Mouse (Mus musculus) bone marrow macrophage, adult 2 months (primary cell): ENCODE measurements around the gene Mrpl39. TPM values are rescaled to one million over a fixed set of nuclear protein-coding genes. Genes with fewer than 3 reads are reported as not detected.
A peak's percentile ranks its signal among the peaks of the same experiment; 100 is the strongest.

Experiments
- H3K27ac ChIP-seq: 2 replicates; pipeline ENCODE4 v1.5.1; 2012; ENCODE audit warnings: low read depth, low read length; ENCODE audit not compliant: insufficient read depth
- H3K4me1 ChIP-seq: 2 replicates; pipeline ENCODE4 v1.6.1; 2012; ENCODE audit warnings: low read length; ENCODE audit not compliant: control insufficient read depth, insufficient read depth
- H3K4me3 ChIP-seq: 2 replicates; pipeline ENCODE4 v1.5.1; 2012; ENCODE audit warnings: mild to moderate bottlenecking, low read length, moderate library complexity; ENCODE audit not compliant: insufficient read depth
- CTCF ChIP-seq: IDR thresholded peaks from 2 replicates; pipeline ENCODE4 v1.5.1; 2012; ENCODE audit warnings: low read depth, mild to moderate bottlenecking, low read length, moderate library complexity
- POLR2A ChIP-seq: IDR thresholded peaks from 2 replicates; pipeline ENCODE4 v1.6.1; 2012; ENCODE audit warnings: mild to moderate bottlenecking, low read depth, low read length, borderline replicate concordance
- polyA plus RNA-seq: library from polyadenylated mRNA; stranded (reverse); fragments of >200 nt; gene quantifications from 2 replicates; pipeline ENCODE4 v1.2.4, GENCODE M21; 2012; ENCODE audit not compliant: missing spikeins, insufficient read depth, insufficient read length

Mrpl39 gene
- polyA plus RNA-seq, 1 experiment, result 17.9 TPM

- no peak overlapping the region for H3K4me3 ChIP-seq
- TF ChIP-seq POLR2A, result no peak
- no peak overlapping the region for H3K27ac ChIP-seq
- H3K4me1 ChIP-seq, result no peaks in the 10 kb centered on the region
These were observed 9.4 kb upstream of the Mrpl39 start for GRCm38 (mm10) chr16:84744703-84745490.

DNA sequence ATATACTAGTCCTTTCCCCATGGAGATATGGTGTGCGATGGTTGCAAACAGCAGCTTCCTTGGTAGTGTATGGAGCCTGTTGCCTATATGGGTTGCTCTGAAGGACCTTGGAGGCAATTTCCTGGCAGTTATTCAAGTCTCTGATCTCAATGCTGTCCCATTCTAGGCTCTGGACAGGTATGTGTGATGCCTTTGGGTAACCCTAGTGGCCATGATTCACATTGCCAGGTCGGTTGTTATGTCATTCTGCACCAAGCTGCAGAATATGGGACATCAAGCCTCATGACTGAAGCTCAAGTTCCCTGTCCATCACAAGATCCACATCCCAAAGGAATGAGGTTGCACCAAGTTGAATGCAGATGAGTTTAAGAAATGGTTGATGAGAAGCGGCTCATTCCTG is 1.8 kb upstream of the Mrpl39 start:
- Histone ChIP-seq H3K4me3 (no peak overlapping the region), H3K4me1 (peaks cover 4% of the 10 kb centered on the region), H3K27ac (no peak overlapping the region)
- TF ChIP-seq CTCF (no peak), POLR2A (no peak)

DNA sequence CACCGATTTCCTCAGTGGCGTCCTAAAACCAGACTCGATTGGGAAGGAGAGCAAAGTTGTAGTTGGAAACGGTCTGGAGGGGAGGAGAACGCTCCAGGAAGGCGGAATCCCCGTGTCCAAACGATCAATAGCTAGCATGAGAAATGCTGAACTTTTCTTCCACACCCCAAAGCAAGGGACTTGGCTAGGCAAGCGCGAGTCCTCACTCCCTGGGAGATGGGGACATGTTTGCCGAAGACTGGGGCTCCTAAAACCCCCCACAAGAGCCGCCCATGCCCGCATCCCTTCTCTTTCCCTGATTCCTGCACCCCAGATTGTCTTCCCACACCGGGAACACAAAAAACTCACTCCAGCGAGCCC is 756 bp downstream of the Mrpl39 start:
- Histone ChIP-seq H3K27ac (no peak overlapping the region), H3K4me3 (peak overlapping the region; percentile 96), H3K4me1 (peaks cover 4% of the 10 kb centered on the region)
- TF ChIP-seq CTCF (no peak), POLR2A (no peak)

GRCm38 (mm10) chr16:84720670-84721069 is 14.9 kb downstream of the Mrpl39 start:
- H3K4me1 ChIP-seq, result no peaks in the 10 kb centered on the region
- no peak overlapping the region for H3K27ac ChIP-seq
- TF ChIP-seq CTCF, result no peak
- no peak for TF ChIP-seq POLR2A
- no peak overlapping the region for H3K4me3 ChIP-seq

DNA sequence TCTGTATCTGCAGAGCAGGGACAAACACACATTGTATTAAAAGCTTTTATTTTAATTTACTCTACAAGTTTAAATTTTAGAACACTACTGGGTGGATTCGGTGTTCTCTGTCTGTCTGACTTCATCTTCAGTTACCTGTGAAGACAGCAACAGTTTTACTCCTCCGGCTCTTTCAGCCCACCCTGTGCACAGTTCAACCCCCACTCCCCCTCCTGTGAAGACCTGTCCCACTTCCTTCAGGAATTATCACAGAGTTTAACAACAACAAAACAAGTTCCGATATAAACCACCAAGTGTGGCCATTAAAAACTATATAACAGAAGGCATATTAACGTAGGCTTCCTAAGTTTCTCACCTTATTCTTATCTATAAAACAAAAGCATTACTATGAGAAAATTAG is 17.3 kb downstream of the Mrpl39 start:
- no peak for TF ChIP-seq POLR2A
- no peak for TF ChIP-seq CTCF
- Histone ChIP-seq H3K4me1 (peaks cover 2% of the 10 kb centered on the region; the same call in 1 of the 2 replicates), H3K4me3 (no peak overlapping the region), H3K27ac (no peak overlapping the region)

DNA sequence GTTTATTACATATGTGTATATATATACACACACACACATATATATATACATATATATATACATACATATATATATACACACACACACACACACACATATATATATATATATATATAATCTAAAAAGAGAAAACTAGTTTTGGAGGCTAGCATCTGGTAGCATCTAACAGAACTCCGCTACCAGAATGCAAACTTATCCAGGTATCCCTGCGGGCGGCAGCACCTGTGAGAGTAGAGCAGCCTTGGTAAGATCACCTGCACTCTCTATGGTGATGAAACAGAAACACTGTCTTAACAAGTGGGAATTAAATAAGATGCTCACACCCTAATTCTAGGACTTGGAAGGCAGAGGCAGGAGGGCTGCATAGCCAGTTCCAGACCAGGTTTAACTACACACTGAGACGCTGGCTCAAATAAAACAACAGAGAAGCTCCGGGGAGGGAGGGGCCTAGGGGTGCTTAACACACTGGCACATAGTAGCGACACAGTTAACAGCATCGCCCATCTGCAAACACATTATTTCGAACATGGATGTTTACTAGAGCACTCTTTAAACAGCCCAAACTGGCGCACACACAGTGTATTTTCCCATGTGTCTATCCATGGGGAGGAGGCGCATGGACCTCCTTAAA is 17.8 kb downstream of the Mrpl39 start:
- TF ChIP-seq POLR2A (no peak), CTCF (no peak)
- Histone ChIP-seq H3K27ac (no peak overlapping the region), H3K4me1 (peaks cover 2% of the 10 kb centered on the region; the same call in 1 of the 2 replicates), H3K4me3 (no peak overlapping the region)

GRCm38 (mm10) chr16:84716724-84717617 is 18.6 kb downstream of the Mrpl39 start:
- Histone ChIP-seq H3K4me1 (peaks cover 2% of the 10 kb centered on the region; the same call in 1 of the 2 replicates), H3K27ac (no peak overlapping the region), H3K4me3 (no peak overlapping the region)
- TF ChIP-seq POLR2A, result no peak
- TF ChIP-seq CTCF, result no peak

DNA sequence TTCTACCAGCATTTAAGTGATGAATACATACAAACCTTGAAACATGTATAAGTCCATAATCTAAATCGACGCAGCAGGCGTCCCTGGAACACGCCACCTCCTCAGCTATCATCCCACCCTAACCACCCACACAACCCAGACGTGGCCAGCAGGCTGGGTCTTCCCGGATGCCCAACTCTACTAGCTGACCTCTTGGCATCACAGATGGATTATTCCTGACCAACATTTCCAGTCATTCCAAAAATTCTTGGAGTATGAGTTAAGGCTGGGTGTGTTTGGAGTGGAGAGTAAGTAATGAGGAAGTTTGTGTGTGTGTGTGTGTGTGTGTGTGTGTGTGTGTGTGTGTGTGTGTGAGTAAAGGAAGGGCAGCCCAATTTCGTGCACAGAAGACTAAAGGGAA is 19.3 kb downstream of the Mrpl39 start:
- no peak overlapping the region for H3K27ac ChIP-seq
- no peak for TF ChIP-seq POLR2A
- TF ChIP-seq CTCF, result no peak
- H3K4me3 ChIP-seq, result no peak overlapping the region
- H3K4me1 ChIP-seq, result peaks cover 2% of the 10 kb centered on the region; the same call in 1 of the 2 replicates

GRCm38 (mm10) chr16:84714978-84715377 is 20.6 kb downstream of the Mrpl39 start:
- Histone ChIP-seq H3K4me3 (no peak overlapping the region), H3K27ac (no peak overlapping the region), H3K4me1 (peaks cover 2% of the 10 kb centered on the region; the same call in 1 of the 2 replicates)
- TF ChIP-seq POLR2A, result no peak
- no peak for TF ChIP-seq CTCF

- H3K4me1 ChIP-seq, result peaks cover 2% of the 10 kb centered on the region; the same call in 1 of the 2 replicates
- H3K27ac ChIP-seq, result no peak overlapping the region
- TF ChIP-seq CTCF (no peak), POLR2A (no peak)
- no peak overlapping the region for H3K4me3 ChIP-seq
These were observed 21.6 kb downstream of the Mrpl39 start for GRCm38 (mm10) chr16:84713926-84714325.
